Mouse (Mus musculus): ENCODE results near the gene Pitpnm1. TPM values are rescaled to one million over a fixed set of nuclear protein-coding genes. Genes with fewer than 3 reads are reported as not detected.
"Not testable (repeated sequence)": the region's sequence is repeated elsewhere in the genome, so short reads cannot be mapped to it uniquely, and the experiment has no call there.

The Pitpnm1 gene
- polyA plus RNA-seq, 1 experiment from 2014 or later = 109 TPM

DNA sequence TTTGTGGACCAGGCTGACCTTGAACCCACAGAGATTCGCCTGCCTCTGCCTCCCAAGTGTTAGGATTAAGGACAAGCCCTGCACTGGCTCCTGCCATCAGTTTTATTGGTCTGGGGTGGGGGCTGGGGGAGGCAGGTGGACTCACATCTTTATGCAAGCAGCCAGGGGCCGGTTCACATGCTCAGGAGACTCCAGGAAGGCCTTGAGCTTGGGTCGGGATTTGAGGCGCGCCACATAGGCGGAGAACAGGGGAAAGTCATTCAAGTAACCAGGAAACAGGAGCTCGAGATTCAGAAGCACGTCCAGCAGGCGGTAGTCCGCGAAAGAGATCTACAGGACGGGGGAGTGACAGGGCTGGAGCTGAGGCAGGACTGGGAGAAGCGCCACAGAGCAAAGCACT, 42.4 kb upstream of the Pitpnm1 start:
- ATAC-seq = no peak
- ChIA-PET CTCF (interaction anchor here (1.3 to 1.6 kb wide), 3 partner anchors 9 to 110 kb away, joined by 3 to 4 read pairs (median 3); partner anchors contain the start of gene Gstp2), POLR2A (interaction anchor here (0.6 to 2.8 kb wide), 2 partner anchors 11 to 84 kb away, joined by 3 to 21 read pairs; partner anchors contain the start of gene Gstp2)
- no peak for TF ChIP-seq CTCF (IDR thresholded peaks at IDR 0.05)
- no peaks in the 10 kb centered on the region for H3K27me3 ChIP-seq
- DNase-seq (ENCODE audit: low read depth, low spot score) = no peak
- in situ Hi-C loops (cut with MboI; ENCODE audit: low pct_unique_long_range_greater_than_20kb) = no loop called here

DNA sequence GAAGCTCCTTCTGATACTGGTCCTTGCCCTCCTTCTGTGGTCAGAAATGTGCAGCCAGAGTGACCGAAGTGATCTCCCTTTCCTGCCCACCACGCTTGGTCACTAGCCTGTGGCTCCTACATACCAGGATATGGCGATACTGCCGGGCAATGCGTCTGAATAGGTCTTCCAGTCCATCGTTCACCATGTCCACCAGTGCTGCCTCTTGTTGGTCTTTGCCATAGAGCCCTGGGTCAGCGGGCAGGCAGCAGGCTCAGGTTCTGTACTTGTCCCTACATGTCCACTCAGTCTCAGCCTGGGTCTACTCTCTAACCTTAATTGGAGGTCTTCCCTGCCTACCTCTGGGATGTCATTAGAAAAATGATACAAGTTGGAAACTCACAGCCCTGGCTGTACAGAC, 41.8 kb upstream of the Pitpnm1 start:
- ChIA-PET POLR2A (interaction anchor here (2.8 kb wide), 1 partner anchor 11 kb away, joined by 21 read pairs; the partner anchor contains the start of gene Gstp2), CTCF (interaction anchor here (1.3 to 1.6 kb wide), 2 partner anchors 10 to 12 kb away, joined by 3 to 4 read pairs; partner anchors contain the start of gene Gstp2)
- no peaks in the 10 kb centered on the region for H3K27me3 ChIP-seq
- TF ChIP-seq CTCF (IDR thresholded peaks at IDR 0.05) = no peak
- DNase-seq (ENCODE audit: low read depth, low spot score) = no peak
- in situ Hi-C loops (cut with MboI; ENCODE audit: low pct_unique_long_range_greater_than_20kb) = no loop called here
- ATAC-seq = no peak

DNA sequence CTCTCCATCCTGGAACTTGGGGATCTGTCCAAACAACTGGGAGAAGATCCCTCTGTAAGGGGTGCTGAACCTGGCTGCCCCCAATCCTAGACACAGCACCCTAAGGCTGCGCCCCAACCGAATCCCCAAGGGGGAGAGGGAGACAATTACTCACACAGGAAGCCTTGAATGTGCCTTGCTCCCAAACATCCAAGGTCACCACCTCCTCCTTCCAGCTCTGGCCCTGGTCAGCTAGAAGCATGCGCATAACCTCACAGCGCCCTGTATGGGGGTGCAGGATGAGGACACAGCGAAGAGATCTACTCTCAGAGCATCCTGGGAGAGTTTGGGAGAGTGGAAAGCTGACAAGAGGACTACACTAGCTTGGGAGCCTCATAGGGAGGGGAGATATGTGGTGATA, 41.2 kb upstream of the Pitpnm1 start:
- no peaks in the 10 kb centered on the region for H3K27me3 ChIP-seq
- in situ Hi-C loops (cut with MboI; ENCODE audit: low pct_unique_long_range_greater_than_20kb) = no loop called here
- ATAC-seq = no peak
- ChIA-PET CTCF (interaction anchor here (1.3 kb wide), 1 partner anchor 10 kb away, joined by 3 read pairs; no protein-coding TSS in a partner anchor), POLR2A (no interaction called here)
- no peak for TF ChIP-seq CTCF (IDR thresholded peaks at IDR 0.05)
- no peak for DNase-seq (ENCODE audit: low read depth, low spot score)

DNA sequence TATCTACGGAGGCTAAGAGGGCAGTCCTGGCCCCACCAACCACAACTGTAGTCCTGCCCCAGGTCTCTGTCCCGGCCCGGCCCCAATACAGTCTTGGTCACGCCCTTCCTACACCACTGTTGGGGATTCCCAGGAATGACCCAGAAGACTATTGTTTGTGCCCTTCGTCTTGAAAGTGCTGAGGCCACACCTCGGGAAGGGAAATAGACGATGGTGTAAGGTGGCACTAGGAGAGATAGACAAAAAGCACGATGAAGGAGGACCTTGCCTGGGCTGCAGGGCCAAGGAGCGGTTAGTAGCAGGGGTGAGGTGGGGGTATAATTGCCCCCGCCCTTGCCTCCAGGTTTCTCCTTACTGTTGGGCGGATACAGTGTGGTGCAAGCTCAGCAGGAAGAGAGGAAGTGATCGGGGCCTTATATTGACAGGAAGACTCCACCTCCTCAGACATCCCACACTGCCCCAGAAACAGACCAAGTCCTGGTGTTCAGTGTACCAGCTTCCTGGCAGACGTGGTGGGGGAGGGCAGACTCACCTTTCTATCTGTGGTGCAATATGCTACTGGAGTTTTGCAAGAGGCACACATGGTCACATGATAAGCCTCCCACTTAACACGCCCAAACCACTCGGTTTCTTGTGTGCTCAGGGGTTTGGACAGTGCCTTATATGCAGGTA, 40.6 kb upstream of the Pitpnm1 start, which contains the start of gene Gstp3:
Gene Gstp3, minus strand, starts transcription at position 501 of the 672 bp plus-strand sequence.
- in situ Hi-C loops (cut with MboI; ENCODE audit: low pct_unique_long_range_greater_than_20kb) = no loop called here
- no peak for DNase-seq (ENCODE audit: low read depth, low spot score)
- no peak for ATAC-seq
- POLR2A ChIA-PET = no interaction called here
- TF ChIP-seq CTCF (IDR thresholded peaks at IDR 0.05) = no peak
- no peaks in the 10 kb centered on the region for H3K27me3 ChIP-seq
- CTCF ChIA-PET = no interaction called here

DNA sequence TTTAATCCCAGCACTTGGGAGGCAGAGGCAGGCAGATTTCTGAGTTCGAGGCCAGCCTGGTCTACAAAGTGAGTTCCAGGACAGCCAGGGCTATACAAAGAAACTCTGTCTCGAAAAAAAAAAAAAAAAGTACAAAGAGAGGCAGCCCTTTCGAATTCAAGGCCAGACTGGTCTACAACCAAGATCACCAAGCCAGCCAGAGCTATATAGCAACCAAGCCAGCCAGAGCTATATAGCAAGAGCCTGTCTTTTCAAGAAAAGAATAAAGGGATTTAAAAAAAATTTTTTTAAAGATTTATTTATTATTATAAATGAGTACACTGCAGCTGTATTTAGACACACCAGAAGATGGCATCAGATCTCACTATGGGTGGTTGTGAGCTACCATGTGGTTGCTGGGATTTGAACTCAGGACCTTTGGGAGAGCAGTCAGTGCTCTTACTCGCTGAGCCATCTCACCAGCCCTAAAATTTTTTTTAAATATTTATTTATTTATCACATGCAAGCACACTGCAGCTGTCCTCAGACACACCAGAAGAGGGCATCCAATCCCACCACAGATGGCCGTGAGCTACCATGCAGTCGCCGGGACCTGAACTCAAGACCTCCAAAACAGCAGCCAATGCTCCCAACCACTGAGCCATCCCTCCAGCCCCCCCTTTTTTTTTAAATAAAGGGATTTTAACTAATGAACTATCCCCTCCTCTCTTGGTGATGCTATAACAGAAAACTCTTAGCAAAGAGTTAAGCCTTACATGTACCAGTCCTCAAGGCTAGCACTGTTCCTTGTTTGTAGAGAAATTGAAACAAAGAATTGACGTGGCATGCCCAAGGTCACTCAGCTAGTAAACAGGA, 39.5 kb upstream of the Pitpnm1 start:
- ATAC-seq; H3K27me3 ChIP-seq; DNase-seq (ENCODE audit: low read depth, low spot score); in situ Hi-C loops (cut with MboI; ENCODE audit: low pct_unique_long_range_greater_than_20kb): not testable (repeated sequence)
- ChIA-PET CTCF (interaction anchor here (1.2 kb wide), 1 partner anchor 8 kb away, joined by 4 read pairs; no protein-coding TSS in a partner anchor), POLR2A (interaction anchor here (0.7 kb wide), 1 partner anchor 17 kb away, joined by 3 read pairs; no protein-coding TSS in a partner anchor)

DNA sequence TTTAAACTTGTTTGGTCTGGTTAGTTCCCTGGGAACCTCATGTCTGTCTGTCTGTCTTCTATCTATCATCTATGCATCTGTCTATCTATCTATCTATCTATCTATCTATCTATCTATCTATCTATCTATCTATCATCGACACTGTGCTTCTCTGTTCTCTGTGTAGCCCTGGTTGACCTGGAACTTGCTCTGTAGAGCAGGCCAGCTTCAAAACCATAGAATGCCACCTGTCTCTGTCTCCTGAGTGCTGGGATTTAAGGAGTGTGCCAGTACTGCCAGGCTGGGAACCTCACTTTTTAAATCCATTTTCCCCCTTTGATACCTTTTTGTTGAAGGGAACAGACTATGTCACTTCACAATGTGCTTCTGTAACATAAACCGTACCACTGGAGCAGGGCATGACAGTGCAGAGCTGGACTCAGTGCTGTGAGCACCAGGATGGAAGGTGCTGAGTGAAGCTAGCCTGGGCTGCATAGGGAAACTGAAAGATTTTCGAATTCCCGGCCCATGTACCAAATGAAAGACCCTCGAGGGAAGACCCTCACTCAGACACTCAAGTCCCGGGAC, 38.8 kb upstream of the Pitpnm1 start:
- CTCF ChIA-PET = interaction anchor here (1.2 kb wide), 1 partner anchor 8 kb away, joined by 4 read pairs; no protein-coding TSS in a partner anchor
- no peak for ATAC-seq
- TF ChIP-seq CTCF (IDR thresholded peaks at IDR 0.05) = no peak
- DNase-seq (ENCODE audit: low read depth, low spot score) = no peak
- POLR2A ChIA-PET = interaction anchor here (0.7 kb wide), 1 partner anchor 17 kb away, joined by 3 read pairs; no protein-coding TSS in a partner anchor
- H3K27me3 ChIP-seq = no peaks in the 10 kb centered on the region
- in situ Hi-C loops (cut with MboI; ENCODE audit: low pct_unique_long_range_greater_than_20kb) = no loop called here

DNA sequence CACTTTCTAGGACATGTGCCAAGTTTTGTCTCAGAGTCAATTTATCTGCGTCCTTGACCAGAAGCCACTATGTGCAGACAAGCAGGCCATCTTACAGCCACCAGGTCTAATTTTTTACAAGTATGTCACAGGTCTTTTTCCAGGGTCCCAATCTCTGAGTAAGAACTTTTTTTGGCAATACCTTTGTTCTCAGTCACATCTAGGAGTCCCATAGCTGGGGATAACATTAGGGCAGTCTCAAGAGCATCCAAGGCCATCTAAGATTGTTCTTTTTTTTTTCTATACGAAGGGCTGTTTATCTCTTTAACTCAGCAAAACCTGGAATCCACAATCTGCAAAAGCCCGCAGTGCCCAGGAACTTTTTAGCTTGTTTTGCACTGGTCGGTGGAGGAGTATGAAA, 36.4 kb upstream of the Pitpnm1 start:
- in situ Hi-C loops (cut with MboI; ENCODE audit: low pct_unique_long_range_greater_than_20kb); H3K27me3 ChIP-seq; ATAC-seq; POLR2A ChIA-PET; DNase-seq (ENCODE audit: low read depth, low spot score): not testable (repeated sequence)
- CTCF ChIA-PET = interaction anchor here (1.4 kb wide), 1 partner anchor 11 kb away, joined by 3 read pairs; no protein-coding TSS in a partner anchor

DNA sequence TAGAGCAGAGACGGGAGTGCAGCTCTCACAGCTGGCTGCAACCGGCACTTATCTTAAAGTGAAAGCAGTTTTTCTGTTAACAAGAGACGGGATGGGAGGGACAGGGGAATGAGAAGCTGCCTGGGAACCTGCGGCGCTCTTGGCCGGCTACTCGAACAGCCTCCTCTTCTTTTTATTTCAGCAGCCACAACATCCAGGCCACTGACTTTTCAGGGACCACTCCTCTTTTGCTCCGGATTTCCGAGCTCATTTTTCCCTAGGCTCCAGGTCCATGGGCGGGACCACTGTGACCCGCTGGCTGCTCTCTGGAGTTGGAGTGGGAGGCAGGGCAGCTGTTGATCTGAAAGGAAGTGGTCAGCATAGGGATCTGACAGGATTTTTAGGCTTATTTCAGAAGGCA, 35.3 kb upstream of the Pitpnm1 start:
- ATAC-seq; POLR2A ChIA-PET; H3K27me3 ChIP-seq; DNase-seq (ENCODE audit: low read depth, low spot score); in situ Hi-C loops (cut with MboI; ENCODE audit: low pct_unique_long_range_greater_than_20kb): not testable (repeated sequence)
- CTCF ChIA-PET = interaction anchor here (1.4 kb wide), 1 partner anchor 12 kb away, joined by 3 read pairs; no protein-coding TSS in a partner anchor

DNA sequence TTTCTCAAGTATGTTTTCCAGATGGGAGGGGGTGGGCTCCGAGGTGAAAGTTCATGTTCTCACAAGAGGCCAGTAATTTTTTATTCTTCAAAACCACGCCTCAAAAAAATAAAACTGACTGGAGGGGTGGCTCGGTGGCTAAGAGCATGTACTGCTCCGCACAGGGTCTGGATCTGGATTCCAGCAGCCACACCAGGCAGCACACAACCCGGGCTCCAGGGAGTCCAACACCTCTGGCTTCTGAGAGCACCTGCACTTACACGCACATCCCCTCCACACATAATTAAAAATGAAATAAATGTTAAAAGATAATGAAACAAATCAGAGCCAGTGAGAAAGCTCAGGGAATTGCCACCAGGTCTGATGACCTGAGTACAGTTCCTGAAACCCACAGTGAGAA, 33.5 kb upstream of the Pitpnm1 start:
- no peaks in the 10 kb centered on the region for H3K27me3 ChIP-seq
- ChIA-PET CTCF (no interaction called here), POLR2A (no interaction called here)

DNA sequence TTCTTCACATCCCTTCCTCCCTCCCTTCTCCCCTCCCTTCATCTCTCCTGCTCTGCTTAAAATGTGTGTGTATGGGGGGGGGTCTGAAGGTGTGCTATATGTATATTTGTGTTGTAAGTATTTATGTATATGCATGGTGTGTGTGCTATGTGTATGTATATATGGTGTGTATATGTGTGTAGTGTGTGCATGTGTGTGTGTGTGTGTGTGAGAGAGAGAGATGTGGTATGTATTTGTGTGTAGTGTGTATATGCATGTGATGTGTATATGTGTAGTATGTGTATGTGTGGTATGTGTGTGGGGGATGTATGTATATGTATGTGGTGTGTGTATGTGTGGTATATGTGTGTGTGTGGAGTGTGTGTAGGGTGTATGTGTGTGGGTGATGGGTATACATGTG, 32.9 kb upstream of the Pitpnm1 start:
- ATAC-seq = no peak
- DNase-seq (ENCODE audit: low read depth, low spot score) = no peak
- POLR2A ChIA-PET = no interaction called here
- H3K27me3 ChIP-seq = no peaks in the 10 kb centered on the region
- no peak for TF ChIP-seq CTCF (IDR thresholded peaks at IDR 0.05)
- in situ Hi-C loops (cut with MboI; ENCODE audit: low pct_unique_long_range_greater_than_20kb) = no loop called here
- CTCF ChIA-PET = no interaction called here

More for the DNA sequence above, 33.5 kb upstream of the Pitpnm1 start:
- no peak for TF ChIP-seq CTCF (IDR thresholded peaks at IDR 0.05)
- no peak for DNase-seq (ENCODE audit: low read depth, low spot score)
- no peak for ATAC-seq
- in situ Hi-C loops (cut with MboI; ENCODE audit: low pct_unique_long_range_greater_than_20kb) = no loop called here

DNA sequence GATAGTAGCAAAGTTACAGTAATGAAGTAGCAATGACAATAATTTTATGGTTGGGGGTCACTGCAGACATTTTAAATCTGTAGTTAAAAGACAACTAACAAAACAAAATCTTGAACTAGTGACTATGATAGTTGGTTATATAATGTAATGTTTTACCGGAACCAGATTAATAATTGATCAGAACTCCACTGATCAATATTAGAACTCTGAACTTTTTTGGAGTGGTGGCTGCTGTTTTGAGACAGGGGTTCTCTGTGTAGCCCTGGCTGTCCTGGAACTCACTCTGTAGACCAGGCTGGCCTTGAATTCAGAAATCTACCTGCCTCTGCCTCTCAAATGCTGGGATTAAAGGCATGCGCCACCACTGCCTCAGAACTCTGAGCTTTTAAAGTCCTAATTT, 31.6 kb upstream of the Pitpnm1 start:
- POLR2A ChIA-PET; ATAC-seq; DNase-seq (ENCODE audit: low read depth, low spot score); in situ Hi-C loops (cut with MboI; ENCODE audit: low pct_unique_long_range_greater_than_20kb); H3K27me3 ChIP-seq: not testable (repeated sequence)
- CTCF ChIA-PET = interaction anchor here (1.1 to 2.4 kb wide), 3 partner anchors 16 to 21 kb away, joined by 3 to 11 read pairs (median 4); no protein-coding TSS in a partner anchor

All from Patski (cell line).